Mouse (Mus musculus): ENCODE results near the gene Slc46a1. TPM values are rescaled to one million over a fixed set of nuclear protein-coding genes. Genes with fewer than 3 reads are reported as not detected.

The Slc46a1 gene
- polyA plus RNA-seq, 1 experiment from 2014 or later: 22.2 TPM

GRCm38 (mm10) chr11:78497071-78497541 lies 31.6 kb downstream of the Slc46a1 start:
- Histone ChIP-seq H3K9me3 (no peaks in the 10 kb centered on the region), H3K9ac (peak overlapping the region; percentile 94), H3K4me3 (peak overlapping the region; percentile 73), H3K36me3 (no peaks in the 10 kb centered on the region), H3K4me2 (peak overlapping the region; percentile 71), H3K27me3 (peaks cover 47% of the 10 kb centered on the region), H3K4me1 (replicated peaks) (peaks cover 37% of the 10 kb centered on the region), H3K27ac (peak overlapping the region; percentile 96)
- WGBS: under 1% methylated on average over 44 of the region's 44 CpGs
- peak; percentile 86 for ATAC-seq (ENCODE audit: low FRiP score)

DNA sequence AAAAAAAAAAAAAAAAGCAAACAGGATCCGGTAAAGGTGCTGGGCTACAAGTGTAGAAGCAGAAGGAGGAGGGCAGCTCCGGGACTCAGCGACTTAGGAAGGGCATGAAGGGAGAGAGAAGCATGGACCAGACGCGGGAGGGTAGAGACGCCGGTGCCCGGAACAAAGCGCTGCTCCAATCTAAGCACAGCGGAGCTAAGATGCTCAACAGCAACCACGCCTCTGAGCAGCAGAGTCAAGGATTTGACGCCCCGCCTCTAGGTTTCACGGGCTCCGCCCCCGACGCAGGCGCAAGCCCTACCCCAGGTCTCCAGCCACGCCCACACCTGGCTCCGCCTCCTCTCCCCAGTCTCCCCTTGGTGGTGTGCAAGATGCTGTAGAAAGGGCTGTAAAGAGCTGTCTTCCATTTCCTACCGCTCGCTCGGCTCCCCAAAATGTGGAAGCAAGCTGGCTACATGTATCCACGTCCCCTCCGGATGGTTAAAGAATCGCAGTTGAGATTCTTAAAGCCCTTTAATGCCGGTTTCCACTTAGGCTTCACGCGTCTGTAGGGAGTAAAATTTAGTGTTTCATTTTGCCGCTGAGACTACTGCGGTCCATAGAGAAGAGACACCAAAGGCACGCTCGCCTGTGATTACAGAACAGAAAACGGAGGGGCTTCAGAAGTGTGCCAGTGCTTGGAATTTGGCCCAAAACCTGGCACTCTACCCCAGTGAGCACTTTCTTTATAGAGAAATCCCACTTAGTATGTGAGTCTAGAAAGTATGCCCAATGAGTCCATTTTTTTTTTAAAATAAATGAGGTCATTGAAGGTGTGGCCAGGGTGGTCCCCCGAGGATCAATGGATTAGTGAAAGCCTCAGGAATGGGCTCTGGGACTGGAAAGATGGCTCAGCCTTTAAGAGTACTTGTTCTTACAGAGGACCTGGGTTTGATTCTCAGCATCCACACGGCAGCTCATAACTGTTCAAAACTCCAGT lies 32.3 kb downstream of the Slc46a1 start, which contains the start of gene Sarm1:
TSS of gene Sarm1 (minus strand) at position 211 of the 979 bp plus-strand sequence.
- Histone ChIP-seq H3K9me3 (no peaks in the 10 kb centered on the region), H3K4me2 (peak within 1 kb of the TSS; percentile 71), H3K9ac (peak within 1 kb of the TSS; percentile 94), H3K4me3 (peak within 1 kb of the TSS; percentile 73), H3K36me3 (no peaks in the 10 kb centered on the region), H3K27me3 (peaks cover 41% of the 10 kb centered on the region), H3K27ac (peak within 1 kb of the TSS; percentile 96), H3K4me1 (replicated peaks) (peaks cover 37% of the 10 kb centered on the region)
- peak; percentile 97 for ATAC-seq (ENCODE audit: low FRiP score)
- 4% methylated on average over 35 of the region's 36 CpGs for WGBS

GRCm38 (mm10) chr11:78499004-78499403 lies 33.5 kb downstream of the Slc46a1 start, which contains the start of gene Vtn:
Vtn (plus strand) TSS chr11:78499091.
- H3K4me1 ChIP-seq (replicated peaks): peaks cover 37% of the 10 kb centered on the region
- peak within 1 kb of the TSS; percentile 71 for H3K4me2 ChIP-seq
- H3K4me3 ChIP-seq: peak within 1 kb of the TSS; percentile 73
- H3K9me3 ChIP-seq: no peaks in the 10 kb centered on the region
- 50% methylated on average over 7 of the region's 7 CpGs for WGBS
- H3K27ac ChIP-seq: peak within 1 kb of the TSS; percentile 96
- no peaks in the 10 kb centered on the region for H3K36me3 ChIP-seq
- peaks cover 40% of the 10 kb centered on the region for H3K27me3 ChIP-seq
- ATAC-seq (ENCODE audit: low FRiP score): no peak
- peak within 1 kb of the TSS; percentile 72 for H3K9ac ChIP-seq

DNA sequence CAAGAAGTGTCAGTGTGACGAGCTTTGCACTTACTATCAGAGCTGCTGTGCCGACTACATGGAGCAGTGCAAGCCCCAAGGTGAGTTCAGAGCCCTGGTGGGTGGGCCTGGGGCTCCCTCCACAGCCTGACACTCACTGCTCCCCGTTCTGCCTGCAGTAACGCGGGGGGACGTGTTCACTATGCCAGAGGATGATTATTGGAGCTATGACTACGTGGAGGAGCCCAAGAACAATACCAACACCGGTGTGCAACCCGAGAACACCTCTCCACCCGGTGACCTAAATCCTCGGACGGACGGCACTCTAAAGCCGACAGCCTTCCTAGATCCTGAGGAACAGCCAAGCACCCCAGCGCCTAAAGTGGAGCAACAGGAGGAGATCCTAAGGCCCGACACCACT lies 34.0 kb downstream of the Slc46a1 start:
- Histone ChIP-seq H3K4me1 (replicated peaks) (peaks cover 31% of the 10 kb centered on the region), H3K27me3 (peaks cover 35% of the 10 kb centered on the region), H3K36me3 (no peaks in the 10 kb centered on the region), H3K4me2 (peak overlapping the region; percentile 6), H3K9ac (0 out of 2 replicates have a peak overlapping the region, but pooled peaks have one; percentile 53), H3K9me3 (no peaks in the 10 kb centered on the region), H3K27ac (peak overlapping the region; percentile 19; the same call in 1 of the 2 replicates), H3K4me3 (peak overlapping the region; percentile 18)
- no peak for ATAC-seq (ENCODE audit: low FRiP score)
- WGBS: 56% methylated on average over 16 of the region's 16 CpGs

DNA sequence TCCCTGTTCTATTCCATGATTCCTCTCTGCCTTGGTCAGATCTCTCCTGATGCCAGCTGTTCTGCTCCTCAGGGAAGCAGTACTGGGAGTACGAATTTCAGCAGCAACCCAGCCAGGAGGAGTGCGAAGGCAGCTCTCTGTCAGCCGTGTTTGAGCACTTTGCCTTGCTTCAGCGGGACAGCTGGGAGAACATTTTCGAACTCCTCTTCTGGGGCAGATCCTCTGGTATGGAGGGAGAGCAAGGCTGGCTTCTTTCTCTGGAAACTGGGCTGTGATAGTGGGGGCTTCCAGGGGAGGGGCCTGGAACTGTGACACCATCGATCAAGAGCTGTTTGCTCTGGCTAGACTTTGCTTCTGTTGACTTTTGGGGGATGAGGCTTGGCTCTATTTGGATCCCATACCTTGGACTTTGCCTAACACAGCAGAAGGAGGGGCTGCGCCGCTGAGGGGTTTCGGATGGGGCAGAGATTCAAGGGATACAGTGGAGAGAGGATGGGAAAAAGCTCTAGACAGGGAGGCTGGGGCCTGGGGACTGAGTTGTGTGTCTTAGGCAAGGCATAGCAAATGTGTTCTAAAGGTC lies 35.2 kb downstream of the Slc46a1 start:
- Histone ChIP-seq H3K4me2 (peak overlapping the region; percentile 18; the same call in 1 of the 2 replicates), H3K27ac (no peak overlapping the region), H3K4me1 (replicated peaks) (peaks cover 20% of the 10 kb centered on the region), H3K4me3 (peak overlapping the region; percentile 18), H3K9ac (peak overlapping the region; percentile 53; the same call in 1 of the 2 replicates), H3K9me3 (no peaks in the 10 kb centered on the region), H3K36me3 (peaks cover 7% of the 10 kb centered on the region), H3K27me3 (peaks cover 27% of the 10 kb centered on the region)
- ATAC-seq (ENCODE audit: low FRiP score): no peak
- WGBS: 79% methylated on average over 9 of the region's 9 CpGs

DNA sequence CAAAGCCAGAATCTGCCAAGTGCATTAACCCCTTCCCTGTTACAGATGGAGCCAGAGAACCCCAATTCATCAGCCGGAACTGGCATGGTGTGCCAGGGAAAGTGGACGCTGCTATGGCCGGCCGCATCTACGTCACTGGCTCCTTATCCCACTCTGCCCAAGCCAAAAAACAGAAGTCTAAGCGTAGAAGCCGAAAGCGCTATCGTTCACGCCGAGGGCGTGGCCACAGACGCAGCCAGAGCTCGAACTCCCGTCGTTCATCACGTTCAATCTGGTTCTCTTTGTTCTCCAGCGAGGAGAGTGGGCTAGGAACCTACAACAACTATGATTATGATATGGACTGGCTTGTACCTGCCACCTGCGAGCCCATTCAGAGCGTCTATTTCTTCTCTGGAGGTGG lies 36.0 kb downstream of the Slc46a1 start:
- ATAC-seq (ENCODE audit: low FRiP score): no peak
- Histone ChIP-seq H3K9me3 (no peaks in the 10 kb centered on the region), H3K4me3 (no peak overlapping the region), H3K9ac (no peak overlapping the region), H3K36me3 (peaks cover 16% of the 10 kb centered on the region), H3K4me2 (0 out of 2 replicates have a peak overlapping the region, but pooled peaks have one; percentile 13), H3K4me1 (replicated peaks) (peaks cover 11% of the 10 kb centered on the region), H3K27ac (no peak overlapping the region), H3K27me3 (peaks cover 27% of the 10 kb centered on the region)
- 86% methylated on average over 20 of the region's 20 CpGs for WGBS

- no peak within 1 kb of the TSS for H3K4me2 ChIP-seq
- 69% methylated on average over 7 of the region's 7 CpGs for WGBS
- H3K4me1 ChIP-seq (replicated peaks): peaks cover 6% of the 10 kb centered on the region
- no peak within 1 kb of the TSS for H3K9ac ChIP-seq
- H3K4me3 ChIP-seq: no peak within 1 kb of the TSS
- ATAC-seq (ENCODE audit: low FRiP score): no peak
- H3K27ac ChIP-seq: no peak within 1 kb of the TSS
- peaks cover 31% of the 10 kb centered on the region for H3K36me3 ChIP-seq
- H3K9me3 ChIP-seq: no peaks in the 10 kb centered on the region
- H3K27me3 ChIP-seq: peaks cover 27% of the 10 kb centered on the region
These were observed 37.6 kb downstream of the Slc46a1 start, which contains the start of gene Sebox for GRCm38 (mm10) chr11:78502909-78503650. Sebox (plus strand) TSS chr11:78503447.

DNA sequence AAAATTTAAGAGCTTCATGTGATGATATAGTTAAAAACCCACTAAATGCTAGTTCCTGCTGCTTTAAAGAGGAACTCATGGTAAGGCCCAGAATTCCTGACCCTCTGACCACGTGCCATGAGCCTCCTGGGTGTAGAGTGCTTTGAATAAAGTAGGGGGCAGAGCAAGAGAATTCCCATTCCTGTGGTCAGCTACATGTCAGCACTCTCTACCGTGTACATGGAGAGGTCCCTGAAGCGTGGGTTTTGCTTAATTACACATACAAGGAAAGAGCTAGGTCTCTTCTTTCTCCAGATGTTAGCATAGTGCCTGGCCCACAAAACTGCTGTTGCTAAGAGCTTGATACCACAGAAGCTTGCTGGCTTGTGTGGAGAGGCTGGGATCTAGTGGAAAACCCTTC lies 39.9 kb downstream of the Slc46a1 start:
- Histone ChIP-seq H3K9ac (no peak overlapping the region), H3K36me3 (peaks cover 44% of the 10 kb centered on the region), H3K4me2 (no peak overlapping the region), H3K27me3 (peaks cover 11% of the 10 kb centered on the region), H3K4me3 (no peak overlapping the region), H3K9me3 (no peaks in the 10 kb centered on the region), H3K4me1 (replicated peaks) (no peaks in the 10 kb centered on the region), H3K27ac (no peak overlapping the region)
- ATAC-seq (ENCODE audit: low FRiP score): no peak
- 85% methylated on average over 3 of the region's 3 CpGs for WGBS

GRCm38 (mm10) chr11:78509148-78509547 lies 43.7 kb downstream of the Slc46a1 start:
- Histone ChIP-seq H3K27ac (no peak overlapping the region), H3K36me3 (peaks cover 46% of the 10 kb centered on the region), H3K27me3 (no peaks in the 10 kb centered on the region), H3K9me3 (no peaks in the 10 kb centered on the region), H3K9ac (no peak overlapping the region), H3K4me2 (no peak overlapping the region), H3K4me1 (replicated peaks) (peaks cover 21% of the 10 kb centered on the region), H3K4me3 (no peak overlapping the region)
- 83% methylated on average over 5 of the region's 5 CpGs for WGBS
- no peak for ATAC-seq (ENCODE audit: low FRiP score)

- H3K9me3 ChIP-seq: no peaks in the 10 kb centered on the region
- no peaks in the 10 kb centered on the region for H3K27me3 ChIP-seq
- under 1% methylated on average over 60 of the region's 67 CpGs for WGBS
- H3K4me1 ChIP-seq (replicated peaks): peaks cover 21% of the 10 kb centered on the region
- H3K36me3 ChIP-seq: peaks cover 48% of the 10 kb centered on the region
- H3K4me3 ChIP-seq: peak within 1 kb of the TSS; percentile 88
- peak within 1 kb of the TSS; percentile 94 for H3K4me2 ChIP-seq
- H3K27ac ChIP-seq: peak within 1 kb of the TSS; percentile 91
- ATAC-seq (ENCODE audit: low FRiP score): peak; percentile 95
- peak within 1 kb of the TSS; percentile 97 for H3K9ac ChIP-seq
These were observed 46.8 kb downstream of the Slc46a1 start, which contains the start of the genes Tmem199 and Poldip2 for GRCm38 (mm10) chr11:78512025-78512957. Tmem199 (minus strand) TSS chr11:78512172. Poldip2 (plus strand) TSS chr11:78512193.

Measured in hindbrain, embryonic 13.5 days (tissue).